Mouse (Mus musculus) bone marrow, adult 2 months (tissue): ENCODE measurements at regions not wholly inside any gene's neighbourhood (a gene's known extent, or its start where the extent isn't known, plus 50 kb on each side); places are given as distances from the start of the nearest gene placed in this dataset.

Experiments
- CTCF ChIP-seq: fragments of 200-500 bp; IDR thresholded peaks from 2 replicates; pipeline ENCODE4 v1.5.1; 2011; ENCODE audit warnings: low read length, control low read depth; ENCODE audit not compliant: control insufficient read depth, insufficient read depth
- POLR2A ChIP-seq: fragments of 200-500 bp; IDR thresholded peaks from 2 replicates; pipeline ENCODE4 v1.6.1; 2011; ENCODE audit warnings: low read depth, mild to moderate bottlenecking, control low read depth, low read length, borderline replicate concordance; ENCODE audit not compliant: control insufficient read depth

- TF ChIP-seq POLR2A: no peak
- TF ChIP-seq CTCF: no peak
These were observed 112.5 kb upstream of the Tent5a start for GRCm38 (mm10) chr9:85439664-85440063.
